Mouse (Mus musculus): ENCODE results near the gene Myo1d.

GRCm38 (mm10) chr11:80751168-80751567 lies 28.7 kb downstream of the Myo1d start:
- TF ChIP-seq POLR2A (IDR thresholded peaks at IDR 0.05; ENCODE audit: insufficient read depth, low read depth, low read length), result no peak
- TF ChIP-seq CTCF (IDR thresholded peaks at IDR 0.05; ENCODE audit: insufficient read depth, low read depth, low read length), result no peak
